Mouse (Mus musculus) embryonic facial prominence, embryonic 11.5 days (tissue): ENCODE measurements around the gene Pwwp2a. TPM values are rescaled to one million over a fixed set of nuclear protein-coding genes. Genes with fewer than 3 reads are reported as not detected.
A peak's percentile ranks its signal among the peaks of the same experiment; 100 is the strongest.

ENCODE experiments used
- ATAC-seq: fragments of 200-750 bp; cut with Nextera tagmentation; replicated peaks from 2 replicates; pipeline ENCODE4 v1.8.0; 2017; ENCODE audit warnings: low read depth; ENCODE audit not compliant: insufficient number of reproducible peaks, low FRiP score, low TSS enrichment
- DNase-seq: peaks from one replicate; pipeline ENCODE4 v3.0.0-alpha.2; 2015; ENCODE audit warnings: low spot score
- H3K27ac ChIP-seq: fragments of 300-500 bp; sonication (generic); replicated peaks from 2 replicates; pipeline ENCODE4 v1.5.1; 2014; ENCODE audit warnings: mild to moderate bottlenecking, low read depth, low read length, control low read depth
- H3K27me3 ChIP-seq: fragments of 300-500 bp; sonication (generic); 2 replicates; pipeline ENCODE4 v1.6.1; 2014; ENCODE audit warnings: mild to moderate bottlenecking, low read length, moderate library complexity, mixed read lengths; ENCODE audit not compliant: control insufficient read depth, insufficient read depth
- H3K36me3 ChIP-seq: fragments of 300-500 bp; sonication (generic); replicated peaks from 2 replicates; pipeline ENCODE4 v1.6.1; 2014; ENCODE audit warnings: low read depth, mild to moderate bottlenecking, low read length, moderate library complexity, mixed read lengths; ENCODE audit not compliant: control insufficient read depth, insufficient read depth
- H3K4me1 ChIP-seq: fragments of 300-500 bp; sonication (generic); 2 replicates; pipeline ENCODE4 v1.6.1; 2014; ENCODE audit warnings: low read length, mixed read lengths; ENCODE audit not compliant: control insufficient read depth, insufficient read depth
- H3K4me2 ChIP-seq: fragments of 300-500 bp; sonication (generic); 2 replicates; pipeline ENCODE4 v1.6.1; 2014; ENCODE audit warnings: low read depth, mild to moderate bottlenecking, control low read depth, low read length, moderate library complexity
- H3K4me3 ChIP-seq: fragments of 300-500 bp; sonication (generic); 2 replicates; pipeline ENCODE4 v1.5.1; 2014; ENCODE audit warnings: low read depth, low read length, control low read depth
- H3K9ac ChIP-seq: fragments of 300-500 bp; sonication (generic); replicated peaks from 2 replicates; pipeline ENCODE4 v1.6.1; 2014; ENCODE audit warnings: mild to moderate bottlenecking, control low read depth, low read length
- H3K9me3 ChIP-seq: fragments of 300-500 bp; sonication (generic); replicated peaks from 2 replicates; pipeline ENCODE4 v1.6.1; 2016; ENCODE audit warnings: mild to moderate bottlenecking, low read length, inconsistent platforms, mixed read lengths; ENCODE audit not compliant: control insufficient read depth
- WGBS: fragments of 180-500 bp; shearing (Covaris S2); extraction: QIAGEN DNeasy Blood & Tissue Kit; methylation state at CpG from one replicate; pipeline ENCODE4 v1.1.7; 2014; 5-methylcytosine and 5-hydroxymethylcytosine counted together
- polyA plus RNA-seq: library from polyadenylated mRNA; unstranded; fragments of >200 nt; fragmentation: Nextera tagmentation; extraction: Ambion mirVana; gene quantifications from 2 replicates; pipeline ENCODE4 v1.2.1, GENCODE M21; 2014

Gene Pwwp2a
- 35.5 and 40.5 TPM in 2 replicates for polyA plus RNA-seq

- WGBS = under 1% methylated on average over 57 of the region's 87 CpGs
- Histone ChIP-seq H3K4me2 (peak within 1 kb of the TSS; percentile 68), H3K27me3 (no peaks in the 10 kb centered on the region)
Measured at GRCm38 (mm10) chr11:43681472-43682414, at the start of gene Pwwp2a. Gene Pwwp2a (plus strand): TSS chr11:43681998.

GRCm38 (mm10) chr11:43632566-43632965 is 49.2 kb upstream of the Pwwp2a start:
- WGBS = 51% methylated on average over 4 of the region's 4 CpGs

More at GRCm38 (mm10) chr11:43681472-43682414, at the start of gene Pwwp2a:
- Histone ChIP-seq H3K27ac (peak within 1 kb of the TSS; percentile 77), H3K9me3 (no peaks in the 10 kb centered on the region), H3K4me3 (peak within 1 kb of the TSS; percentile 93), H3K36me3 (no peaks in the 10 kb centered on the region), H3K9ac (peak within 1 kb of the TSS; percentile 94), H3K4me1 (no peaks in the 10 kb centered on the region)
- ATAC-seq (peak; percentile 100), DNase-seq (peak; percentile 99)

DNA sequence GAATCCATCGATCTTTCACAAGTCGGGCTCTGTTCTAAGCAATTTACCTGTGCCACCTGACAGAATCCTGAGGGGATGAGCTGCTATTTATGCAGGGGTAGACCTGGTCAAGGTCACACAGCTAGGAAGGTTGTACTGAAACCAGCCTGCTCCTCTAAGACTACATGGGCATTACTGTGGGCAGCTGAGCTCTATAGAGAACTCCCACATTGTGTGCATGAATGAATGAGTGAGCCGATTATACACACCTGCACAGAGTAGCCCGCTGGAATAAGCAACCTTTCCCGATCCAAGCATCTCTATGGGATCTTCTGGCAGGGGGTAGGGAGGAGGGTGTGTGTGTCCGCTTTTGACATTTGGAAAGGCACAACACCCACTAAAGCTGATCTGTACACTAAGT is 48.6 kb upstream of the Pwwp2a start:
- Histone ChIP-seq H3K36me3 (no peaks in the 10 kb centered on the region), H3K9ac (no peak overlapping the region), H3K27ac (no peak overlapping the region), H3K4me2 (no peak overlapping the region), H3K4me1 (no peaks in the 10 kb centered on the region), H3K9me3 (no peaks in the 10 kb centered on the region), H3K27me3 (no peaks in the 10 kb centered on the region), H3K4me3 (no peak overlapping the region)
- DNase-seq (no peak), ATAC-seq (no peak)
- 85% methylated on average over 6 of the region's 6 CpGs for WGBS

More at GRCm38 (mm10) chr11:43632566-43632965, 49.2 kb upstream of the Pwwp2a start:
- H3K27ac ChIP-seq = no peak overlapping the region
- no peaks in the 10 kb centered on the region for H3K36me3 ChIP-seq
- no peak overlapping the region for H3K4me3 ChIP-seq
- H3K4me1 ChIP-seq = no peaks in the 10 kb centered on the region
- H3K9ac ChIP-seq = no peak overlapping the region
- H3K4me2 ChIP-seq = no peak overlapping the region
- no peak for DNase-seq
- H3K9me3 ChIP-seq = no peaks in the 10 kb centered on the region
- H3K27me3 ChIP-seq = no peaks in the 10 kb centered on the region
- ATAC-seq = no peak

GRCm38 (mm10) chr11:43633658-43634401 is 48.0 kb upstream of the Pwwp2a start:
- Histone ChIP-seq H3K4me3 (no peak overlapping the region), H3K27ac (no peak overlapping the region), H3K9ac (peak overlapping the region; percentile 39; the same call in 1 of the 2 replicates), H3K36me3 (no peaks in the 10 kb centered on the region), H3K27me3 (no peaks in the 10 kb centered on the region), H3K9me3 (no peaks in the 10 kb centered on the region), H3K4me1 (no peaks in the 10 kb centered on the region), H3K4me2 (peak overlapping the region; percentile 13; the same call in 1 of the 2 replicates)
- DNase-seq (peak; percentile 76), ATAC-seq (peak; percentile 53; the same call in 1 of the 2 replicates)
- 21% methylated on average over 19 of the region's 19 CpGs for WGBS

DNA sequence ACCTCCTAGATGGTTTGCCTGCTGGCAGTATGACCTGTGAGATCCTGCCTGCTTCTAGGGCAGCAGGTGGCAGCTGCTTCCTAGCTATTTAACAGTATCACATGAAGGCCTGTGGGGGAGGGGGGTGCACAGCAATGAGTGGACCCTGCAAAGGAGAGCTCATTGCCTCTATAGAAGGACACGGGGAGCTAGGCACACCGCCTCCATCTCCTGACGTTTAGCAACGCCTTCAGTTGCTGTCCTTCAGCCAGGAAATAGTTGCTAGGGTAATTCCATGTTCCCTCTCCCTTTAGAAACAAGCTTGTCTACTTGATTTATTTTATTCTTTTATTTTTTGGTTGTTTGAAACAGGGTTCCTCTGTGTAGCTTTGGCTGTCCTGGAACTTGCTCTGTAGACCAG is 45.0 kb upstream of the Pwwp2a start:
- no peak for ATAC-seq
- Histone ChIP-seq H3K4me3 (no peak overlapping the region), H3K27ac (no peak overlapping the region), H3K27me3 (no peaks in the 10 kb centered on the region), H3K9me3 (no peaks in the 10 kb centered on the region), H3K36me3 (no peaks in the 10 kb centered on the region), H3K4me2 (no peak overlapping the region), H3K9ac (no peak overlapping the region), H3K4me1 (no peaks in the 10 kb centered on the region)
- WGBS = 81% methylated on average over 4 of the region's 4 CpGs
- DNase-seq = no peak

- H3K27me3 ChIP-seq = no peaks in the 10 kb centered on the region
- no peaks in the 10 kb centered on the region for H3K9me3 ChIP-seq
- H3K4me2 ChIP-seq = no peak overlapping the region
- H3K4me3 ChIP-seq = no peak overlapping the region
- no peaks in the 10 kb centered on the region for H3K36me3 ChIP-seq
- ATAC-seq (no peak), DNase-seq (no peak)
- WGBS = 94% methylated on average over 3 of the region's 3 CpGs
- no peaks in the 10 kb centered on the region for H3K4me1 ChIP-seq
- H3K27ac ChIP-seq = no peak overlapping the region
- H3K9ac ChIP-seq = no peak overlapping the region
Measured at GRCm38 (mm10) chr11:43638486-43638885, 43.3 kb upstream of the Pwwp2a start.

GRCm38 (mm10) chr11:43643180-43643591 is 38.6 kb upstream of the Pwwp2a start:
- H3K9me3 ChIP-seq = no peaks in the 10 kb centered on the region
- ATAC-seq (peak; percentile 44; the same call in 1 of the 2 replicates), DNase-seq (no peak)
- no peak overlapping the region for H3K9ac ChIP-seq
- no peaks in the 10 kb centered on the region for H3K4me1 ChIP-seq
- no peak overlapping the region for H3K27ac ChIP-seq
- no peaks in the 10 kb centered on the region for H3K27me3 ChIP-seq
- no peaks in the 10 kb centered on the region for H3K36me3 ChIP-seq
- H3K4me2 ChIP-seq = no peak overlapping the region
- WGBS = 32% methylated on average over 2 of the region's 2 CpGs
- H3K4me3 ChIP-seq = no peak overlapping the region
